Mouse (Mus musculus) fat pad, adult 2 months (tissue): ENCODE data around the gene Reg4.
A peak's percentile ranks its signal among the peaks of the same experiment; 100 is the strongest.

Experiments
- DNase-seq: peaks from one replicate; pipeline ENCODE4 v3.0.0-alpha.2; 2011; ENCODE audit warnings: low read depth, low spot score; ENCODE audit errors: extremely low read depth

The Reg4 gene

DNA sequence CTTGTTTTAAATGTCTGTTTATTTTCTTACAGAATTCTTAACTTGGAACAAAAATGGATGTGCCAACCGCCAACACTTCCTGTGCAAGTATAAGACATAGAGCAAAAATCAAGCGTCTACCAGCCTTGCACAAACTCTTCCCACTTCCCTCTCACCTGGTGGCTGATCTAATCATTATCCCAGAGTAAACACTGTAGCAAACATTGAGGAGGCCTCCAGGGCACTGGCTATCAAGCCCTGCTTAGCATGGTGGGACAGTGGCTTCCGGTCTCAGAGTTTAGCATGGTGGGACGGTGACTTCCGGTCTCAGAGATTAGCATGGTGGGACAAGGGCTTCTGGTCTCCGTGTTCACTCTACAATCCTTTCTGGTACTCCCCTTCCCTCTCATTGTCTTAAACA lies 14.3 kb downstream of the Reg4 start:
- DNase-seq, result no peak

DNA sequence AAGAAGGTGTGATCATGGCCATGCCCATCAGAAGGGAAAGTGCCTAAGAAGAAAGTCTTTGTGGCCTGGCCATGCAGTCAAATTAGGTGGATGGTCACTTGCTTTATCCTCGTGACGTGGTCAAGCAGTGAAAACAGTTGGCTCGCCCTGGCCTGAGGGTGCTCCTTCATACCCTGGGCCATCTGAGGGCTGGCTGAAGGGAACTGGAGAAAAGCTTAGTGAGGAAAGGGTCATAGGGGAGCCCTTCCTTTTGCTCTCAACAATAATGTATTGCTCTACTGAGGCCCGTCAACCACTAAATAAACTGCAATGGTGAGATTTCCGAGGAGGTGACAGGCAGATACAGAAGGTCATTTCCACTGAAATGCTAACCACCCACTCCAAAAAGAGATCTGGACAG lies 15.3 kb downstream of the Reg4 start:
- no peak for DNase-seq

DNA sequence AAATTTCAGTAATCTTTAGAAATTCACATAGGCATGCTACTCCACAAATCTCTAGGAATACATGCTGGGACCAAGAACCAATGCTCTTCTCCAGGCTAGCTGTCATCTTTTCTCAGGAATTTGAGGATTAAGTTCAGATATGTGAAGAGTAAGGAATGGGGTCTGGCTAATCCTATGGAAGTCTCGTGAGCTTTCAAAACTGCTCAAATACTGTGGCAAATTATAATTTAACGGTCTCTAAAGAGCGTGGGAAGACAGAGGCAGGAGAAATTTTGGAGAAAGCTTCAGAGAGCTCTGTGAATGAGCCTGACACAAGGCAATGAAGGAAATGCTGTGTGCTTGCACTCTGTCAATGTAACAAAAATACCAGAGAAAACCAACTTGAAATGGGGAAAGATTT lies 16.2 kb downstream of the Reg4 start:
- DNase-seq, result no peak

DNA sequence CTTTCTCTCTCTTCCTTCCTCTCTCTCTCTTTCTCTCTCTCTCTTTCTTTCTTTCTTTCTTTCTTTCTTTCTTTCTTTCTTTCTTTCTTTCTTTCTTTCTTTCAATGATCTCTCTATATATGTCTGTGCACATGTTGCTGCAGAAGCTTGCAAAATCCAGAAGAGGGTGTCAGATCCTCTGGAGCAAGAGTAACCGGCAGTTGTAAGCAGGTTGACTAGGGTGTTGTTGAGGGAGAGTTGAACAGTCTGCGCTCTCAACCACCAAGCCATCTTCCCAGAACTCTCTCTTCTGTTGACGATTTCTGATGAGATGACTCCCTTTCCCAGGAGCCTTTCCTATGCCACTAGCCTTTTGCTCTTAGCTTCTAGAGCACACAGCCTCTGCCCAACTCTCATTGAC lies 20.1 kb downstream of the Reg4 start:
- no peak for DNase-seq

DNA sequence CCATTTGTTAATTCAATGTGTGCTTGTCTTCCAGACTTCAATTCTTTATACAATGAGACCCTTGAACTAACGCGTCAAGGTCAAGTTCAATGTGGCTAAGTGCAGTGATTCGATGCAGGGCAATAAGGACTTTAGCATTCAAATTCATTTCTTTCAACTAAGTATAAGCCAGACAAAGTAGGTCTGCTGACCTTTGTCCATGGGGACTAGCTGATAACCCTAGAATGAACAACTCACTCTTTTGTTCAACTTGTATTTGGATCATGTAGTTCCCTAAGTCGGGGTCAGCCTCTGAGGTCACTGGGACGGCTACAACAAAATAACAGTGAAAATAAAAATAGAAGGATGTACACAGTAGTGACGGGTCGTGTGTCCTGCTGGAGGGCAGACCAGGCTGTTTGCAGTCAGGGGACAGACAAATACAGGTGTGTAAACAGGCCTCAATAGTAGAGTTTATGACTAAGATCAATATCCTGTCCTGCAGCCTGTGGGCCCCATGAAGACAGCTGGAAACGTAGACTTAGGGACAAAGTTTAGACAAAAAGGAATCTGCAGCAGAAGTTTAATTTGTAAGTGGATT lies 20.6 kb downstream of the Reg4 start:
- DNase-seq, result no peak

DNA sequence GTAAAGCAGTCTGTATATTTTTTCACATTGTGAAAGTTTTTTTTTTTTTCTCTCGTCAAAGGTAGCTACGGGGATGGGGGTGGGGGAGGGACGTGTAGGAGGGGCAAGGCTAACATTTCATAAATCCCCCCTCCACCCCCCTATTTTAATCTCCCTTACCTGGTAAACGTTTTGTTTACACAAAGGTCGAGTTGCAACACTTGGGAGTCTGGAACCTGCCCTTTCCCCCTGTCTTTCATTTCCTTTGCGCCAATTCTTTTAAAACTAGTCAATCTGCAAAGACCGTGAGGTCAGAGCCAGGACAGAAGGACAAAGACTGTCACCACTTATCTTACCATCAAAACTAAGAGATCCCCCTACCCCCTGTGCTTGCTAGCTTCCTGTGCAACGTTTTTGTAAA lies 23.9 kb downstream of the Reg4 start:
- DNase-seq, result no peak

DNA sequence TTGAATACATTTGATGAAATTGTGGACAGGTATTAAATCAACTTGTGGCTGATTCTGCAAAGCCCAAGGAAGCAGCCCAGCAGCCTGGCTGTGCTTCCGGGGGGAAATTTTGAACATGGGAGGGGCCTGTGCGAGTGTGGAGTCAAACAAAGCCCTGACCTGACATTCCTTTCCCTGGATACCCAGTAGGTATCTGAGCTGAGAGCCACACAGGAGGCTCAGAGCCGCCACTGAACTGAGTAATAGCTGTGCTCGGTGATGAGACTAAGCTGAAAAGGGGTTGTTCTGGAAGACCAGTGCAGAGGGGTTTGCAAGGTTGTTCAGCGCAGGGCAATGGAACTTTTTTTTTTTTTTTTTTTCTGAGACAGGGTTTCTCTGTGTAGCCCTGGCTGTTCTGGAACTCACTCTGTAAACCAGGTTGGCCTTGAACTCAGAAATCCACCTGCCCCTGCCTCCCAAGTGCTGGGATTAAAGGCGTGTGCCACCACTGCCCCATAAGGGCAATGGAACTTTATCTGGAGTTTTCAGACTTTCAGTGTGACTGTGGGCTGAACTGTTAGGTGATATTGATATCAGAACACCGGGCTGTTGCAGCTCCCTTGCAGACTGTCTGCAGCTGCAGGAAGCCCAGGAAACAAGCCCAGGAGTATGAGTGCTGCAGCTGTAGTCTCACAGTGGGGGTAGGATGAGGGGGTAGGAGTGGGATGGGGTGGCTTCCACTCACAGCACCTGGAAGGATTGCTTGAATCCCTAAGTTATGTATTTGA lies 25.2 kb downstream of the Reg4 start:
- DNase-seq, result no peak

DNA sequence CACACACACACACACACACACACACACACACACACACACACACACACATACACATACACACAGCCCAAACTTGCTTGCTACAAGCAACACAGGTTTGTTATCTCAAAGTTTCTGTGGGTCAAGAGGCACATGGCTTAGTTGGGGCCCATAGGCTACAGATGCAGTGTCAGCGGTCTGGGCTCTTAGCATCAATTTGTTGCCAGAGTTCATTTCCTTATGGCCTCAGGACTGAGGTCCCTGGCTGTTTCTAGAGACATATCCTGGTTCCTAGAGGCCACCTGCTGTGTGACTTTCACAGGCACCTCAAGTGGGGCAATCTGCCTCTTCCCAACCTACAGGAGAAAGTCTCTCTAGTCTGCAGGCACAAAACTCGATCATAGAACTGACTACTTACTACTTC lies 27.4 kb downstream of the Reg4 start:
- no peak for DNase-seq

DNA sequence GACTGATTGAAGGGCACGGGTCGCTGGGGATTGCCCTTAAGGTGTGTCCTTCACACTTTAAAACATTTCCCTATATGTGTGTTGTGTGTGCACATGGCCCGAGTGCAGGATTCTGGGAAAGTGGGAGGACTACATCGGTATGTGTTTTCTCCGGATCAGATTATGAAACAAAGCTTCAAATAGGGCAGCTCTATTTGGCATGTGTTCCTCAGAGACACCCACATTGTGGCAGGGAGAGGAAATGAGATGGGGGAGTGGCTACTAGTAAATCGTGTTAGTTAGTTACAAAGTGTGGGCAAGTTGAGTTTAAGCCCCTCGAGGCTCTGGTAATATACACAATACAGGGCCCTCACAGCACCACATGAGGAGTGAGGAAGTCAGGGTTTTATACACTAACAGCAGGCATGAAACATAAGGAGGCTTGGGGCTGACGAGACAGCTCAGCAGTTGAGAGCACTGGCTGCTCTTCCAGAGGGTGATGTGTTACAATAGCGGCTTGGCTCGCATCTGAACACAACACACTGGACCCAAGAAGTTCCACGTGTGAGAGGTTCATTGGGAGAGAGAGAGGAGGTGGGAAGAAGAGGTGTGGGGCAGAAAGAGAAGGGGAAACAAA lies 28.0 kb downstream of the Reg4 start:
- DNase-seq, result no peak

DNA sequence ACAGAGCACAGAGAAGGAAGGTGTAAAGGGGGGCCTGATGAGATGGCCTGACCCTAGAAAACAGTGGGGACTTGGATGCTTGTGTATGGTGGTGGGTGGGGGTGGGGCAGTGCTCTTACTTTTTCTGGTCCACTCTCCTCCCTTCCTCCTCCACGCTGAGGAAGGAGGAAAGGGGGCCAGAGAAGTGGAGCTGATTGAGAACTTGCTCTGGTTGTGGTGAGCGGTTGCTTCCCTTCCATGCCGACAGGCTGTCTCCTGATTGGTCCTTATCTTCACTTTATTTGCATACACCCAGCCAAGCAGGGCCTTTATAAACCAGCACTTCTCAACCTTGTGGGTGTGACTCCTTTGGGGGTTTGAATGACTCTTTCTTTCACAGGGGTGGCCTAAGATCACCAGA lies 32.1 kb downstream of the Reg4 start:
- DNase-seq, result no peak

DNA sequence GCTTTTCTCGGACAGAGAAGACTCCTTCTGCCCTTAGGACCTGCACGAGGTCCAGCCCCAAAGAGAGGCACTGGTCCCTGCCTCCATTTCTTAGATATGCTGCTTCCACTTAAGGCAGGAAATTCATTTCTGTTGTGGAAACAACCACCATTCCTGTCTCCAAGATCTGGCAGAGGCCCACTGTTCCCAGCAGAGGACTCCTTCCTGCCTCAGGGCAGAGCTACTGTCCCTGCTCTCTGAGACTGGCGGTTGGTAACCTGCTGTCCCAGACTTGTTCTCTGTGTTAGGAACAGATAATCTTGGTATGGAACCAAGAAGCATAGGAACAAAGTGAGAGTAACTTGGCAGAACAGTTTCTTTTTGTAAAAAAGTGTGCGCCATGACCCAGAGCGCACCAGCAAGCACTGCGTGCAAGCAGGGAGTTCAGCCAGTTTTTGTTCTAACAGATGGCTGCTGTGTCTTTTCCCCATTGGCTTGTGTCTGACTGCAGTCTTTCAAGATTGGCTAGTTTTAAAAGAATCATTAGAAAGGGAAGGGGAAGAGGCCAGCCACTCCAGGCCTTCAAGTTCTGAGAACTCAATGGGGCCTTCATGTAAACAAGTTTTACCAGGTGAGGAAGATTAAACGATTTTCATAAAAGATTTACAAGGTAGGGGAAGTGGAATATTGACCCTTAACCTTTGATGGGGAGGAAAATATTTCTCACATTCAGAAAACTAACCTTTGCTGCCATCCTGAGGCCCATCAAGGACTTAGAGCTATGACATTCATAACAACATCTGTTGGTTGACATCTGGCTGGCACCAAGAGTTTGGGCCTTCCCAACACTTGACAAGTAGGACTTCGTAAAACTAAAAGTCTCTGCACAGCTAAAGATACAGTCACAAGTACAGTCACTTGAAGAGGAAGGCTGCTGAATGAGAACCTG lies 33.0 kb downstream of the Reg4 start:
- peak; percentile 50 for DNase-seq

DNA sequence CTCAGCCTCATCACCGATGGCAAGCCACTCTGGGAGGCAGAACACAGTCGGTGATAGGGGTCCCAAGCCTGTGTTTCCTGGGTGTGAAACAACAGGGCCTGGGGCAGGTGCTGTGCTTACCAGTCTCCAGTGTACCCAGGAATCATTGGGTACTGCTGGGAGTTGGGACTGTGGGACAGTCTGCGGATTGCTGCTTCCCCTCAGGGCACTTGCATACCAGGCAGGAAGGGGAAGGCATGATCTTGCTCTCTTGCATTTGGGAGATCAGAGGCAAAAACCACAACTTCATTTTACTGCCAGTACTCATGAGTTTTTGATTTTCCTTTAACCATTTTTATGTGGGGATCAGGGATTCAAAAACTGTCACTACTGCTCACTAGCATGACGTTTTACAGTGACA lies 36.8 kb downstream of the Reg4 start:
- DNase-seq, result no peak

DNA sequence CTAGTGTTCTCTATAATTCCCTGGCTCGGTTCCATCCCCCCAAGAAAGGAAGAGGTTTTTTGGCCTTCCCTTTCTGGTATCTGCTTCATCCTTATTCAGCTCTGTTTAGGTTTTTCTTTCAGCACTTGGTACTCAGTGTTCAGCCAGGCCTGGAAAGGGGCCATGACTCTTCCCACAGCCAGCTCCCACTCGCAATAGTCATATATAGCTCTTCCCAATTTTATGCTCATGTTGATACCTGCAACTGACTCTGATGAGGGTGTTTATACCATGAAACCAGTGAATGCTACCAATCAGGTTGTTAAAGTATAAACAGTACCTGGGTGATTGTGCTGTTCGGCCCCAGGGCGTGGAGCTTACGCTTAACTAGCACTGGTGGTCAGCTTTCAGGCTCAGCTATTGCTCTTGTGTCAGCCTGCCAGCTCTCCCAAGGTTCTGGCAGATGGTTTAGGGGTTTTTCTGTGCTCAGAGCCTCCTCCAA lies 37.4 kb downstream of the Reg4 start:
- peak; percentile 66 for DNase-seq

DNA sequence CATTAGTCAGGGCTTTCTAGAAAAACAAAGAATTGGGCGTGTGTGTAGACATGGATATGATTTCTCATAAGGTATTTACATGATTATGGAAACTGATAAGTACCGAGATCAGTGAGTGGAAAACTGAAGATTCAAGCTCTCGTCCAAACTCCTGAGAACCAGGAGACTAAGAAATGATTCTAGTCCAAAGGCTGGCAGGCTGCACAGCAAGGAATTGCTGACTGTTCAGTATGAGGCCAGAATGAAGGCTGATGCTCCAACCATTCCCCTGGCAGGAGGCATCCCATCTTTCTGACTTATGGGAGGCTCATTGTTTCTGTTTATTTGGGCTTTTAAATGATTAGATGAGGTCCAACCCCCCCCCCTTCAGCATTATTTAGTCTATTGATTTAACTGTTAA lies 38.6 kb downstream of the Reg4 start:
- DNase-seq, result no peak

DNA sequence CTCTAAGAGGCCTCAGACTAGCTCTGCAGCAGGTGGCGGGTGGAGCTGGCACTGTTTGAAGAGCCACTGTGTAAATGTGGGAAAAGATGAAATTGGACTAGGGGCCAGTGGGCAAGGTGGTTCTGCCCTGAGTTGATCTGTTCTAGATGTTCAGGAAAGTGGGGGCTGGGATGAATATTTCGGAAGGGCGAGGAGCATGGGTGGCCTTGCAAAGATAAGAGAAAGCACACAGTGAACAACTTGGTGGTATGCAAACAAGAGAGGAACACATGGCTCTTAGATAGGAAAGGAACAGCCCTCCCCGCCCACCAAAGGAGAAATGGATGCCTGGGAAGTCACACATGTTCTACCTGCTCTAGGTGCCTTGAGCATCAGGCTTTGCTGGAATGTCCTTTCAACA lies 39.5 kb downstream of the Reg4 start:
- DNase-seq, result no peak

DNA sequence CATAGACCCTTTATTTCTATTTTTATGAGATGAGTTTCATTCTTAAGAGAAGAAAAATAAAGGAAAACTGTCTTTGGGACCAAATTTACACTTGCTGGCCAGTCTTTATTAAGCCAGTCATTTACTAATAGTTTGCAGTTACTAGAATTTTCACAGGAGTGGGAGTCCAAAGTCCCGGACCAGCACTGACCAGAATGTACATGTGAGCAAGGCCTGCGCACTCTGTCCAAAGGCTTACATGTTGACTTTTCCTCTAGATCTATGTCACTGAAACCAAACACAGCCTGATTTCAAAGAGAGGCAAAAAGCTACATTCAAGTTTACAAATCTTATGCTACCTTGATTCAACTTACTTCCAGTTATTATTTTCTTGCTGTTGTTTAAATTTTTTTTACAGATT lies 40.2 kb downstream of the Reg4 start:
- no peak for DNase-seq

DNA sequence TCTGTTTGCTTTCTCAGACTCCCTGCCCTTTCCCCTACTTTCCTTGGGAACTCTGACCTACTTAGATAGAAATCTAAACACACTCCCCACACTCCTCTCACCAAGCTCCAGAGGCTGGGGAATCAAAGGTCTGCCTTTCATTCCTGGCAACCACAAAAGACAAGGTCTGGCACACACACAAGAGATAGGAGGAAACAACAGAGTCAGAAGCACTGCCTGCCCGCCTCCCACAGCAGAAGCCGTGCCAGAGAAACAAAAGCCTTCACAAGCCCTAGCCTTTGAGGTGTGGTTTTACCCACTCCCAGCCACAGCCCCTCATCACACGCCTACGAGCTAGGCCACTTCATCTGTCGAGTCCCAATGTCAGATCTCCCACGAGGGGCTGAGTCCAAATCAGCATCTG lies 45.3 kb downstream of the Reg4 start:
- peak; percentile 31 for DNase-seq

DNA sequence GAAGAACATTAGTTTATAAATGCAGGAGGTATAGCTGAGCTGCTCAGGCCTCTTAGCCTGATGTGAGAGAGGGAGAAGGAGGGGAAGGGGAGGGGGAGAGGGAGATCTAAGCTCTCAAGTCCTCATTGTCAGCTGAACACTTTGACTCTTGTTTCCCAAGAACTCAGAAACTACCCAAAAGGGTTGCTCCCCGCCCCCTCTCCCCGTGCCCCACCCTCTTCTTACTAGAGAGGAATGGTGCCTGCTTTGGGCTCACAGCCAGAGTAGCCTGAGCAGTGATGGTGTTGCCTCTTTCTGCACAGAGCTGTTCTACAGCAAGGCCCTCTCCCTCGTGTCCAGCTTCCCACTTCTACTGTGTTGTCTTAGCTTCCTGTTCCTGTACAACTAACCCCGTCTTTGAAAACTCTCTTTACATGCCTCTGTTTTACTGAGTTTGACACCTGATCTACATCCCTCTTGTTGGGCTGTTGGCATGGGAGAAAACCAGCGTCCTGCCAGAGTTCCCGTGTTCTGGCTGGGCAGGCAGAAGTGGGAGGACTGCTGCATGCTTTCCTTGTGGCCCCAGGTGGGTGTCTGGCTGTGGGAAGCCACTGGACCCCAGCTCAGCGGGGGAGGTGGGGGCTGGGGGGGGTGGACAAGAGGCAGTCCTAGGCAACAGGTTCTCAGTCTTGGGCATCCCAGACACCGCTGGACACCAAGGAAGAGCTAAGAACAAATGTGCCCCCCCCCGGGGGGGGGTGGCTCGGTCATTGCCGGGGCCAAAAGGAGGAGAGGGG lies 51.9 kb downstream of the Reg4 start:
- no peak for DNase-seq

DNA sequence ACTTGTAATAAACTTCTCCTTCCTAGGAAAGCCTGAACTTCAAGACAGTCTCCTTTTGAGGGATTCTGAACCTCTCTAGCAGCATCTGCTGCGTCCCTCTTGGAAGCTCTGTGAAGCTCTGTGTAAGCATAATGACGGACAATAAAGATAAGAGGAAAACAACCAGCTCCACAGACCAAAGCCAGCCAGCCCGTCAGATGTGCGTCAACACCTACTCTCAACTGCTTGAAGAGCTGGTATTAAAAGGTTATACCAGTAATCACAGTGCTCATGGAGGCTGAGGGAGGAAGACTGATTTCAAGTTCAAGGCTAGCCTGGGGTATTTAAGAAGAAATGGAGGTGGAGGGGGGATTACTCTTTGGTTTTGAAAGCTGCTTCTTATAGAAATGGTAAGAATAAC lies 57.7 kb downstream of the Reg4 start:
- no peak for DNase-seq

DNA sequence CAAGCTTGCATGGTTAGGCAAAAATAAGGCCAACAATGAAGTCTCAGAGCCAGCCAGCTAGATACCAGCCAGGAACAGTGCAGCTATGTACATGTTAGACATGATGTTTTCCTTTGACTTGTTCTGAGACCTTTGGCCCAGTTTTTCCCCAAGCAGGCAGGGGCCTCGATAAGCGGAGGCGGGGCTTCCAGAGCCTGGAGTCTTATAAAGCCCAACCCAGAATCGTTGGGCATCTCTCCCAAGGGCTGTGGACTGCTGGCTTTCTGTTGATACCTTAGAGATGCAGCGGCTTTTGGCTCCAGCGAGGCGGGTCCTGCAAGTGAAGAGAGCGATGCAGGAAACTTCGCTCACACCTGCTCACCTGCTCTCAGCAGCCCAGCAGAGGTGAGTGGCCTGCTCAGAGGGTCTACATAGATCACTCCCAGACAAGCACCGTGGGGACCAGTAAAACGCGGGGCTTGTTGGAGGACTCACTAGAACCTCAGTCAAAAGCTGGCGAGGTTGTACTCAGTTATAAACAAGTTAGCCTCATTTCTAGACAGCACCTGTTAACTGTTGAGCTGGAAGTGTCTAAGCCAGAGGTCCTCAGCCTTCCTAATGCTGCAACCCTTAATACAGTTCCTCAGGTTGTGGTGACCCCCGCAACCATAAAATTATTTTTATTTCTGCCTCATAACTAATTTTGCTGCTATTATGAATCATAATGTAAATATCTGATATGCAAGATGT lies 58.4 kb downstream of the Reg4 start, which contains the start of gene Hmgcs2:
Hmgcs2 (plus strand) TSS at position 232 of the 729 bp plus-strand sequence.
- DNase-seq, result no peak
